Mouse (Mus musculus): Measurements from ENCODE around the gene Supt5.

The Supt5 gene

GRCm38 (mm10) chr7:28374647-28375046 is 36.1 kb upstream of the Supt5 start:
- DNase-seq, result no peak

DNA sequence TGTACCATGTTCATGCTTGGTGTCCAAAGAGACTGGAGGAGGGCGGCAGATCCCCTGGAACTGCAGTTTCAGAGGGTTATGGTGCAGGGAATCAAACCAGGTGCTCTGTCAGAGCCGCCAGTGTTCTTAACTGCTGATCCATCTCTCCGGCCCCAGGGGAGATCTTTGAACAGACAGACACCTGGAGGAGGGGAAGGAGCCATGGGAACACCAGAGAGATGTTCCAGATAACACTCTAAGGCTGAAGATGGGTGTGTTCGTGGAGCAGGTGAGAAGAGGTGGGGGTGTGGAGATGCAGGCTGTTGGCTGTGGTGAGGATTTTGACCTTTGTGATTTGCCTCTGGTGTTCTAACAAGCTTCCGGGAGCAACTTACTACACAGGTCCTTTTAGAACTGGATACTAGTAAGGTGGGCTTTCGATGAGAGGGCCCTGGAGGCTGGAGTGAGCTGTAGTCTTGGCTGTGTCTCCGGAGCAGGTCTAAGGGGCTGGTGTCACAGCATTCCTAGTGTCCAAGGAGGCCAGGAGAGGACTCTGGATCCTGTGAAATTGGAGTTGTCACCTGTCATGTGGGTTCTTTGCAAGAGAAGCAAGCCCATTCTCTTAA is 35.4 kb upstream of the Supt5 start:
- no peak for DNase-seq

DNA sequence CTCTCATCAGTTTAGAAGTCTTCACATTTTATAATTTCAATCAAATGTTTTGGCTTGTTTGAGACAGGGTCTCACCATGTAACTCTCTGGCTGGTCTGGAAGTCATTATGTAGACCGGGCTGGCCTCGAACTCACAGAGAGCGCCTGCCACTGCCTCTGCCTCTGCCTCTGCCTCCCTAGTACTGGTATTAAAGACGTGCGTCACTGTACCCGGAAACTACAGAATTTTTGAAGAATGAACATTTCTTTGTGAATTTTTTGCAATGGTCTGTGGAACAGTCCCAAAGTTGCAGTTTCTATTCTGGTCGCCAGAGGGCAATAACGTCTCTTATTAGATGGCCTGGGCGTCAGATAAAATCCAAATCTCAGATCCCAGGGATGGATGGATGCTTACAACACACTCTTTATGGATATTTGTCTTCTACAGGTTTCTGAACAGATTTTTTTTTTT is 34.6 kb upstream of the Supt5 start:
- DNase-seq, result peak; percentile 91

DNA sequence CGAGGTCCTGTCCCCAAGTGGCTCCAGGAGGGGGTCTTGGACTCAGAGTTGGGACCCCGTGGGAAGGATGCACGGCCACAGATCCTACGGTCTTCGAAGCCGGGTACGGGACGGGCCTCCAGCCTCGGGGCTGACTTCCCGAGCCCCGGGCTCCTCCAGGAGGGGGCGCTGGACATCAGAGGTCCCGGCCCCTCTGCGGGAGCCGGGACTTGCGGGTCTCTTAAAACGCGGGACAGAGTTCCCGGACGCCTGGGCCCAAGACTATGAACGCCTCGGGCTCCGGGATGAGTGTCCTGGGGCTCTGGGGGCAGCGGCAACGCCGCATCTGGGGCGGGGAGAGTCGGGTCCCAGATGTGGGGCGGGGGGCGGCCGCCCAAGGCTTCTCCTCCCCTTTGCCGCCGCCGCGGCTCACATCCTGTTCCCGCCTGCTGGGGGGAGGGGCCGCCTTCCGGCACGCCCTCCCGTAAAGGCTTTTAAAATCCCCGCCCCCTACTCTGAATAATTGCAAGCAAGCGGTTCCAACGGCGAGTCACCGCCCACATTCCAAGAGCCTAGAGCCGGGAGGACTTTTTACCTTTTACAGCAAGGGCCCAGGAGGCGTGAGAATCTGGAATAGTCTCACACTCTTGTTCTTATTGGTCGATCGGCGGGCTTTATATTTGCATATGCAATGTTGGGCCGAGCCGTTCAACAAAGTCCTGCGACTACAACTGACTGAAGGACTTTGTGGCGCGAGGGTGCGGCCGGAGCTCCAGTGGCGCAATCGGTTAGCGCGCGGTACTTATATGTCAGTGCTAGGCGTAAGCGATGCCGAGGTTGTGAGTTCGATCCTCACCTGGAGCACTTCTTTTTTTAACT is 33.9 kb upstream of the Supt5 start, which contains the start of gene Plekhg2:
TSS of gene Plekhg2 (minus strand) at position 349 of the 858 bp plus-strand sequence.
- peak; percentile 98 for DNase-seq

GRCm38 (mm10) chr7:28371514-28371989 is 33.0 kb upstream of the Supt5 start:
- DNase-seq, result peak; percentile 89

GRCm38 (mm10) chr7:28370977-28371513 is 32.5 kb upstream of the Supt5 start:
- peak; percentile 62 for DNase-seq

DNA sequence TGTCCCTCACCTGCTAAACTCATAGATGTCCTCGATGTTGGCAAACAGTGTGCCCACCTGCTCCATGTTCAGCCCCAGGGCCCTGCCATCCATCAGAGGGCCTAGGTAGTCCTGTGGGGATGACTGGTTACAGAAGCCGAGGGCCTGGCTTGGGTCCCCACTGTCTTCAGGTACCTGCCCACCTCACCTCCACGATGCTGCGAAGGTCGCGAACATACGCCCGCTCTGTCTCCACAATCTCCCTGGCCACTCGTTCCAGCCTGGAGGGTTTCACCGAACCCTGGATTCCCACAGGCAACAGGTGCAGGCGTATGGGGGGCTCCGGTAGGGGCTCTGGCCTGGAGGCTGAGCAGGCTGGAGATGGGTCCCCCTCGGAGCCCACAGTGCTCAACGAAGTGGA is 31.5 kb upstream of the Supt5 start:
- no peak for DNase-seq

- no peak for DNase-seq
Observed at GRCm38 (mm10) chr7:28368276-28368920, 29.9 kb upstream of the Supt5 start.

- no peak for DNase-seq
Observed at GRCm38 (mm10) chr7:28367663-28368275, 29.2 kb upstream of the Supt5 start.

DNA sequence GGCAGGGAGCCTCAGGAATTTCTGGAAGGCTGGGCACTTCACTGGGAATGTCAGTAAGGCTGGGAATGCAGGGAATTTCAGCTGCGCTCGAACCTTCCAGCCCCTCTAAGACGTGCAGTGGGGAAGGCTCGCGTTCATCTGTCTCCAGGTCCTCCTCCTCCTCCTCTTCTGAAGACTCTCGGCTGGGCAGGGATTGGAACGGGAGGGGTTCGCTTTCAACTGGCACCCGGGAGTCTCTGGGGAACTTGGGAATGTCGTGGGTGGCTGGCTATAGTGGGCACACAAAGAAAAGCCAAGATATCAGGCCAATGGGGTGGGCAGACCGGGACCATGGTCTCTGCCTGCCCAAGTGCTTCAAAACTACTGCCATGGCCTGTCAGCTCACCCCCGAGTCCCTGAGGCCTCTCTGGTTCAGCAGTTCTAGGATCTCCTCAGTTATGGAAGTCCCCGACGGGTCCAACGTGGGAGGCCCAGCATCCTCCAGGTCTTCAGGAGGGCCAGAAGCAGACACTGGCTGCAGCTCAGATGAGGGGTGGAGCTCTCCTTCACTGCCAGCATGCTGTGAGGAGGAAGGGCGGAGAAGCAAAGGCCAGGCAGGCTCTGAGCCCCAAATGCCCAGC is 24.0 kb upstream of the Supt5 start:
- no peak for DNase-seq

GRCm38 (mm10) chr7:28361647-28362341 is 23.2 kb upstream of the Supt5 start:
- DNase-seq, result no peak

DNA sequence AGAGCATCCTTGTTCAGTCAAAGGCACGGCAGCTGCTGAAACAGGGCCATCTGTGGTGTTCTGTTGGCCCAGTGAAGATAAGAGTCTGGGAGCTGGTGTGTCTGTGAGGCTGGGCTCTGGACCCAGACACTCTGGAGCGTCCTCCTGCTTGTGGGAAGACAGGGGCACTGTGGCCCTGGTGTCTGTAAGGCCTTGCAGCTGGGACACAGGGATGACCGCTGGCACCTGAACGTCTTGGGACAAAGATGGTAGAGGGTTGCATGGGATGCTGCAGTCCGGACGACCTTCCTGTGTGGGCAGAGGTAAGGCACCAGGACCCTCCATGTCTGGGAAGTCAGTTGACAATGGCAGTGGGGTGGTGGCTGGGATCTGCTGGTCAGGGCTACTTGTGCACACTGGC is 21.7 kb upstream of the Supt5 start:
- no peak for DNase-seq

- DNase-seq, result peak; percentile 52
Observed at GRCm38 (mm10) chr7:28359854-28360253, 21.3 kb upstream of the Supt5 start.

GRCm38 (mm10) chr7:28358431-28358830 is 19.9 kb upstream of the Supt5 start:
- peak; percentile 6 for DNase-seq

DNA sequence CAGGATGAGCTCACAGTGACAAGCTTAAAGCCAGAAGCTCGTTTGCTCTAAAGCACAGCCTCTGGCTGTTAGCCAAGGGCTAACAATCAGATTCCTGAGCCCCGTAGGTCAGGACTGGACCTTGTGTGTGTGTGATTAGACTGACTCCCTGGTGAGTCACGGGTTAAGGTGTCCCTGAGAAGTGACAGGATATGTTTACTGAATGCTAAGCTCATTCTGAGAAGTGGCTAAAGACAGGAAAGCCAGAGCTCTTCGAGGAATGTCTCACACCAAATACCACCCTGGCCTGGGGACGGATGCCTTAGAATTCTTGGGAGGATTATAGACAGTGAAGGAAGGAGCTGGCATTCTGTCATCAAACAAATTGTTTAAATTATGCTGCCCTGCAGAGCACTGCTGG is 19.4 kb upstream of the Supt5 start:
- DNase-seq, result peak; percentile 35

DNA sequence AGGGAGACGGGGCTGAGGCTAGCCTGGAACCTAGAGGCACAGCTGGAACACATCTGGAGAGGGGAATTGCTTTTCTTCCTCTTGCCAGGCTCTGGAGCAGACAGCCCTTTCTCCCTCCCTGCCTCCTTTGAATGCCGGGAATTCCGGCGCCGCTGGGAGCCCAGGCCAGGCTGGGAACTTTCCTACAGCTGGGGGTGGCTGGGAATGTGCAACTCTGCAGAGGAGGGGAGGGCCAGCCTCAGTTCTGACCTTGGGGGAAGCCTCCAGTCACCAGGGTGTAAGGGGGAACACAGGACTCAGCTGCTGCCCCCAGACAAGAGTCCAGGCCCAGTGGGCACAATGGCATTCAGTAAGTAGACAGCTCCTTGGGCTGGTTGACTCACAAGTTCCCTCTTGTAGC is 18.4 kb upstream of the Supt5 start:
- DNase-seq, result peak; percentile 87

DNA sequence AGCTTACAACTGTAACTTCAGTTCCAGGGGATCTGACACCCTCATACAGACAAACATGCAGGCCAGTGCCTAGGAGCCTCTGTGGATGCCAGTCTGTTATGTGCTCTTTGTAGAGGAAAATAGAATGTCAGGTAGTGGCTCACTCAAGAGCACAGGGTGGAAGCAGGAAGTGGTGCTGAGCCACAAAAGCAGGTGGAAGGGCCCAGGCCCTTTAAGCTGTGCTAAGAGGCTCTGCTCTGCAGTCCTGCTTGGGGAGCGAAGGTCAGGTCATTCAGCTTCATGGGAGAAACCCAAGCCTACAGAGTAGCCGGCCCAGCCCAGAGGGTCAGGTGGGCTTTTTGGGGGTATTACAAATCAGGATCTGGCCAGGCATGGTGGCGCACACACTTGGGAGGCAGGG is 16.7 kb upstream of the Supt5 start:
- DNase-seq, result no peak

GRCm38 (mm10) chr7:28354596-28354995 is 16.1 kb upstream of the Supt5 start:
- DNase-seq, result no peak

GRCm38 (mm10) chr7:28354113-28354581 is 15.6 kb upstream of the Supt5 start:
- DNase-seq, result no peak

DNA sequence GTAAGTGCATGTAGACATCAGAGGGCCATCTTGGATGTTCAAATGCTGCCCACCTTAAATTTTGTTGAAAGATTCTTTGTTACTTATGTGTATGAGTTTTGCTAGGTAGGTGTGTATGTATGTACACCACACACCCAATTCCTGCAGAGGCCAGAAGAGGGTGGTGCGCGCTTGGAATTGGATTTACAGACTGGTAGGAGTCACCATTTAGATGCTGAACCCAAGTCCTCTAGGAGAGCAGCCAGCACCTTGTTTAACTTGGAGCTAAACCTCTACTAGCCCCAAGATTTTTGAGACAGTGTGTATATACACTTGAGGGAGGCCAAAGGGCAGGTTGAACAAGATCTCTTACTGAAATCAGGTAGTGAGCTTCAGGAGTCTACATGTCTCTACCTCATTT is 14.7 kb upstream of the Supt5 start:
- DNase-seq, result peak; percentile 34

- DNase-seq, result no peak
Observed at GRCm38 (mm10) chr7:28351676-28352191, 13.2 kb upstream of the Supt5 start.
